In genomic region chr1:186748724-186749653, GRCm38 (mm10) we compare ENCODE assay signal across 8 mouse cellular contexts. TPM values are rescaled to one million over a fixed set of nuclear protein-coding genes. Genes with fewer than 3 reads are reported as not detected.
DNase-seq lines count a peak whose midpoint lies in the region; ATAC-seq lines count a peak whose summit lies in the region.

TSS of gene Rrp15 (minus strand) at chr1:186749358.

- H3K4me1 ChIP-seq in lung, embryonic 16.5 days (replicated peaks; ENCODE audit: control insufficient read depth, insufficient read depth, low read length): peaks cover 15% of the 10 kb centered on the region; the same call in 1 of the 2 replicates

- H3K4me2 ChIP-seq in lung, embryonic 16.5 days (ENCODE audit: low read depth, low read length): peak within 1 kb of the TSS; percentile 83

- H3K27me3 ChIP-seq in lung, embryonic 16.5 days (ENCODE audit: control insufficient read depth, insufficient read depth, low read depth, low read length): no peaks in the 10 kb centered on the region

- H3K27ac ChIP-seq in lung, embryonic 16.5 days (ENCODE audit: low read length): peak within 1 kb of the TSS; percentile 73; the same call in 1 of the 2 replicates

- under 1% methylated on average over 46 of the region's 46 CpGs for WGBS in lung, embryonic 16.5 days

- no peaks in the 10 kb centered on the region; the same call in 1 of the 2 replicates for H3K36me3 ChIP-seq in lung, embryonic 16.5 days (ENCODE audit: control insufficient read depth, insufficient read depth, low read length)

- H3K4me3 ChIP-seq in lung, embryonic 16.5 days (ENCODE audit: low read length): peak within 1 kb of the TSS; percentile 77

- peak within 1 kb of the TSS; percentile 82 for H3K9ac ChIP-seq in lung, embryonic 16.5 days (ENCODE audit: low read length)

- peak; percentile 75 for DNase-seq in MEL-GATA-1-ER (ENCODE audit: extremely low read depth, low read depth)
- DNase-seq in cerebellum, adult 8-10 months: peak; percentile 83
- DNase-seq in forelimb bud, embryonic 11.5 days (ENCODE audit: low read depth, low spot score): peak; percentile 96
- DNase-seq in layer of hippocampus, adult 9-10 months (ENCODE audit: low spot score): peak; percentile 48
- peak; percentile 80 for DNase-seq in ovary, postnatal 10 days (ENCODE audit: low spot score)
- peak; percentile 67 to 82 for DNase-seq in thymus, postnatal 10 days (ENCODE audit: low spot score in 2 of 2)

- peak; percentile 94 to 97 for ATAC-seq in hematopoietic stem cell, adult 5-6 weeks (replicated peaks in 1 of 2; ENCODE audit: insufficient read depth in 1 of 2, low FRiP score in 2 of 2, low TSS enrichment in 1 of 2, low read depth in 1 of 2, poor library complexity in 2 of 2, severe bottlenecking in 2 of 2)
- ATAC-seq in lung, embryonic 16.5 days (ENCODE audit: low read depth): peak; percentile 96

- no peaks in the 10 kb centered on the region for H3K9me3 ChIP-seq in lung, embryonic 16.5 days (ENCODE audit: control insufficient read depth, low read length)

RNA-seq across cellular contexts. Expression of gene Rrp15, which starts in this region (rescaled TPM):
- 100 and 144 TPM in 2 replicates for total RNA-seq in hematopoietic stem cell, adult 5-6 weeks (2017)
- polyA plus RNA-seq in lung, embryonic 16.5 days (2015; fragmentation: Nextera tagmentation; extraction: Ambion mirVana): 50.8 and 56.4 TPM in 2 replicates

Comparison
In these comparisons a context has a peak if more than half of its experiments do, and no peak if none do; other contexts are left out.
1. Peak in every context shown above with its lines: DNase-seq, ATAC-seq, H3K4me3 ChIP-seq and H3K27ac ChIP-seq.